Mouse (Mus musculus): ENCODE results near the gene Pfkfb3. TPM values are rescaled to one million over a fixed set of nuclear protein-coding genes. Genes with fewer than 3 reads are reported as not detected.
A peak's percentile ranks its signal among the peaks of the same experiment; 100 is the strongest.

Pfkfb3 gene
- total RNA-seq (2021), result 100 to 1,000 TPM in 1 of 2 experiments, 10 to 100 TPM in 1; 46.4 to 185 TPM
- long read RNA-seq, experiment 1, partial matches to known transcripts, result 0 of 19 reads
- long read RNA-seq, experiment 1, other reads (novel, unspliced or antisense), result 17 of 19 reads
- long read RNA-seq, experiment 2, partial matches to known transcripts, result 3 of 22 reads
- long read RNA-seq, experiment 2, other reads (novel, unspliced or antisense), result 17 of 22 reads

- peak; percentile 80 for DNase-seq
Observed at GRCm38 (mm10) chr2:11553471-11554400, at the start of gene Pfkfb3. Gene Pfkfb3 (minus strand): TSS chr2:11554077.

- peak; percentile 91 for DNase-seq
Observed at GRCm38 (mm10) chr2:11602506-11603489, 48.9 kb upstream of the Pfkfb3 start.

GRCm38 (mm10) chr2:11601795-11602194 is 47.9 kb upstream of the Pfkfb3 start:
- no peak for DNase-seq

GRCm38 (mm10) chr2:11597906-11598305 is 44.0 kb upstream of the Pfkfb3 start:
- DNase-seq, result no peak

- no peak for DNase-seq
Observed at GRCm38 (mm10) chr2:11596690-11597089, 42.8 kb upstream of the Pfkfb3 start.

- DNase-seq, result no peak
Observed at GRCm38 (mm10) chr2:11587996-11588395, 34.1 kb upstream of the Pfkfb3 start.

GRCm38 (mm10) chr2:11579399-11579798 is 25.5 kb upstream of the Pfkfb3 start:
- DNase-seq, result no peak

- DNase-seq, result no peak
Observed at GRCm38 (mm10) chr2:11578187-11578586, 24.3 kb upstream of the Pfkfb3 start.

GRCm38 (mm10) chr2:11573684-11574083 is 19.8 kb upstream of the Pfkfb3 start:
- no peak for DNase-seq

- no peak for DNase-seq
Observed at GRCm38 (mm10) chr2:11571004-11571535, 17.2 kb upstream of the Pfkfb3 start.

GRCm38 (mm10) chr2:11568471-11568870 is 14.6 kb upstream of the Pfkfb3 start:
- no peak for DNase-seq

GRCm38 (mm10) chr2:11567781-11568362 is 14.0 kb upstream of the Pfkfb3 start:
- DNase-seq, result no peak

- DNase-seq, result no peak
Observed at GRCm38 (mm10) chr2:11566898-11567297, 13.0 kb upstream of the Pfkfb3 start.

- DNase-seq, result no peak
Observed at GRCm38 (mm10) chr2:11566241-11566640, 12.4 kb upstream of the Pfkfb3 start.

- no peak for DNase-seq
Observed at GRCm38 (mm10) chr2:11564768-11565167, 10.9 kb upstream of the Pfkfb3 start.

GRCm38 (mm10) chr2:11563256-11563655 is 9.4 kb upstream of the Pfkfb3 start:
- DNase-seq, result no peak

GRCm38 (mm10) chr2:11558654-11559053 is 4.8 kb upstream of the Pfkfb3 start:
- DNase-seq, result no peak

- no peak for DNase-seq
Observed at GRCm38 (mm10) chr2:11557244-11557643, 3.4 kb upstream of the Pfkfb3 start.

GRCm38 (mm10) chr2:11555316-11555715 is 1.4 kb upstream of the Pfkfb3 start:
- DNase-seq, result no peak

- peak; percentile 20 for DNase-seq
Observed at GRCm38 (mm10) chr2:11552966-11553451, 868 bp downstream of the Pfkfb3 start.

- DNase-seq, result no peak
Observed at GRCm38 (mm10) chr2:11552297-11552821, 1.5 kb downstream of the Pfkfb3 start.

All from gastrocnemius, postnatal 25 days (tissue).